Mouse (Mus musculus) ovary, adult 10 weeks (tissue): Measurements from ENCODE around the gene Dsp. TPM values are rescaled to one million over a fixed set of nuclear protein-coding genes. Genes with fewer than 3 reads are reported as not detected.

Experiments
- polyA plus RNA-seq: library from polyadenylated mRNA; stranded (reverse); fragments of 350-450 nt; fragmentation: Illumina TruSeq; extraction: RNeasy Lipid Tissue Mini Kit (QIAGEN cat#74804); gene quantifications from one replicate; pipeline ENCODE4 v1.2.3, GENCODE M21; 2014

Dsp gene
- polyA plus RNA-seq: 25.5 TPM

GRCm38 (mm10) chr13:38151069-38151588, at the start of gene Dsp:
TSS of gene Dsp (plus strand) at chr13:38151294.

GRCm38 (mm10) chr13:38204702-38205482, 53.8 kb downstream of the Dsp start, which contains the start of gene Snrnp48:
TSS of gene Snrnp48 (plus strand) at chr13:38204938.

Other genes starting within 250 kb of the Dsp start
- 532 TPM for gene Ssr1, start 157.1 kb upstream of the Dsp start, polyA plus RNA-seq
- 98.8 TPM for gene Riok1, start 114.3 kb upstream of the Dsp start, polyA plus RNA-seq
- gene Cage1, start 114.2 kb upstream of the Dsp start, polyA plus RNA-seq: 4.6 TPM
- gene Snrnp48, start 53.6 kb downstream of the Dsp start, polyA plus RNA-seq: 54.5 TPM
- gene Bmp6, start 193.8 kb downstream of the Dsp start, polyA plus RNA-seq: 7.2 TPM